Mouse (Mus musculus) left cerebral cortex, adult 18-20 months (tissue): ENCODE data around the gene Serpinb9b. TPM values are rescaled to one million over a fixed set of nuclear protein-coding genes. Genes with fewer than 3 reads are reported as not detected.

Source experiments
- DNase-seq, 2 experiments: peaks; one replicate each; pipeline ENCODE4 v3.0.0; 2021 to 2022; ENCODE audit warnings: low spot score in 2 of 2, mixed read lengths in 1 of 2
- total RNA-seq, 2 experiments: library from RNA; stranded (reverse); gene quantifications; 2 replicates each; pipeline ENCODE4 v1.2.3; 2021

Serpinb9b gene
- total RNA-seq, 2 experiments from 2014 or later: not detected

GRCm38 (mm10) chr13:33035506-33035905 is 8.3 kb downstream of the Serpinb9b start:
- DNase-seq: no peak

GRCm38 (mm10) chr13:33043542-33043941 is 16.3 kb downstream of the Serpinb9b start:
- no peak for DNase-seq

GRCm38 (mm10) chr13:33047234-33047633 is 20.0 kb downstream of the Serpinb9b start:
- DNase-seq: no peak

- DNase-seq: no peak
These were observed 21.0 kb downstream of the Serpinb9b start for GRCm38 (mm10) chr13:33048187-33048586.

GRCm38 (mm10) chr13:33051697-33052096 is 24.5 kb downstream of the Serpinb9b start:
- no peak for DNase-seq

- DNase-seq: no peak
These were observed 35.8 kb downstream of the Serpinb9b start for GRCm38 (mm10) chr13:33063048-33063447.

- no peak for DNase-seq
These were observed 40.3 kb downstream of the Serpinb9b start for GRCm38 (mm10) chr13:33067387-33067977.

- DNase-seq: peak; percentile 28 to 55
These were observed 40.9 kb downstream of the Serpinb9b start for GRCm38 (mm10) chr13:33068164-33068563.

GRCm38 (mm10) chr13:33071776-33072175 is 44.6 kb downstream of the Serpinb9b start:
- no peak for DNase-seq

GRCm38 (mm10) chr13:33074029-33074428 is 46.8 kb downstream of the Serpinb9b start:
- DNase-seq: no peak

GRCm38 (mm10) chr13:33076247-33076646 is 49.0 kb downstream of the Serpinb9b start:
- no peak for DNase-seq

- no peak for DNase-seq
These were observed 49.9 kb downstream of the Serpinb9b start for GRCm38 (mm10) chr13:33077026-33077685.

GRCm38 (mm10) chr13:33078056-33078705 is 51.0 kb downstream of the Serpinb9b start, which contains the start of gene Serpinb1b:
Gene Serpinb1b, plus strand, starts transcription at chr13:33078575.
- no peak for DNase-seq

- no peak for DNase-seq
These were observed 52.2 kb downstream of the Serpinb9b start for GRCm38 (mm10) chr13:33079391-33079790.

GRCm38 (mm10) chr13:33080356-33080755 is 53.1 kb downstream of the Serpinb9b start:
- no peak for DNase-seq

- DNase-seq: no peak
These were observed 56.6 kb downstream of the Serpinb9b start for GRCm38 (mm10) chr13:33083834-33084233.

- DNase-seq: no peak
These were observed 57.9 kb downstream of the Serpinb9b start for GRCm38 (mm10) chr13:33084975-33085694.

GRCm38 (mm10) chr13:33085695-33086432 is 58.6 kb downstream of the Serpinb9b start:
- peak; percentile 49 for DNase-seq

GRCm38 (mm10) chr13:33089566-33089965 is 62.4 kb downstream of the Serpinb9b start:
- no peak for DNase-seq

- peak; percentile 48 to 59 for DNase-seq
These were observed 63.3 kb downstream of the Serpinb9b start for GRCm38 (mm10) chr13:33090546-33090945.

- DNase-seq: no peak
These were observed 64.1 kb downstream of the Serpinb9b start for GRCm38 (mm10) chr13:33091306-33091705.
